Mouse (Mus musculus) mouse trophoblast stem cell (cell line): ENCODE results near the gene Cpt1c.

Experiments
- in situ Hi-C, 2 experiments: fragments of 300-500 bp; cut with MseI, MboI; formaldehyde crosslinking; loops; 2 replicates in 1 of 2; 3 replicates in 1 of 2; pipeline ENCODE4 v1.15.1; 2025

Cpt1c gene

GRCm38 (mm10) chr7:44962831-44963230 is 11.8 kb downstream of the Cpt1c start:
- in situ Hi-C loops: no loop called here

GRCm38 (mm10) chr7:44962337-44962736 is 12.3 kb downstream of the Cpt1c start:
- in situ Hi-C loops: no loop called here

GRCm38 (mm10) chr7:44960512-44960910 is 14.1 kb downstream of the Cpt1c start:
- in situ Hi-C loops: no loop called here

GRCm38 (mm10) chr7:44959874-44960511 is 14.7 kb downstream of the Cpt1c start:
- in situ Hi-C loops: loop anchor here in 1 of 2 experiments (5.0 to 10.0 kb wide), 2 partner anchors 38 to 85 kb away; no protein-coding TSS in a partner anchor

- in situ Hi-C loops: loop anchor here in 1 of 2 experiments (5.0 to 10.0 kb wide), 2 partner anchors 37 to 84 kb away; no protein-coding TSS in a partner anchor
These were observed 15.4 kb downstream of the Cpt1c start for GRCm38 (mm10) chr7:44959281-44959680.

GRCm38 (mm10) chr7:44958208-44958607 is 16.4 kb downstream of the Cpt1c start:
- in situ Hi-C loops: loop anchor here in 1 of 2 experiments (5.0 to 10.0 kb wide), 2 partner anchors 36 to 83 kb away; no protein-coding TSS in a partner anchor

GRCm38 (mm10) chr7:44957183-44957835 is 17.3 kb downstream of the Cpt1c start:
- in situ Hi-C loops: loop anchor here in 1 of 2 experiments (5.0 to 10.0 kb wide), 2 partner anchors 35 to 83 kb away; no protein-coding TSS in a partner anchor

- in situ Hi-C loops: loop anchor here in 1 of 2 experiments (5.0 to 10.0 kb wide), 2 partner anchors 34 to 81 kb away; no protein-coding TSS in a partner anchor
These were observed 18.4 kb downstream of the Cpt1c start for GRCm38 (mm10) chr7:44956266-44956665.

- in situ Hi-C loops: loop anchor here in 1 of 2 experiments (5.0 to 10.0 kb wide), 2 partner anchors 33 to 81 kb away; no protein-coding TSS in a partner anchor
These were observed 19.0 kb downstream of the Cpt1c start for GRCm38 (mm10) chr7:44955628-44956027.

- in situ Hi-C loops: loop anchor here in 1 of 2 experiments (10.0 kb wide), 1 partner anchor 79 kb away; no protein-coding TSS in a partner anchor
These were observed 20.4 kb downstream of the Cpt1c start for GRCm38 (mm10) chr7:44954091-44954885.

GRCm38 (mm10) chr7:44953561-44953960 is 21.1 kb downstream of the Cpt1c start:
- in situ Hi-C loops: loop anchor here in 1 of 2 experiments (10.0 kb wide), 1 partner anchor 79 kb away; no protein-coding TSS in a partner anchor

GRCm38 (mm10) chr7:44952611-44953306 is 21.9 kb downstream of the Cpt1c start:
- in situ Hi-C loops: loop anchor here in 1 of 2 experiments (10.0 kb wide), 1 partner anchor 78 kb away; no protein-coding TSS in a partner anchor

GRCm38 (mm10) chr7:44951960-44952359 is 22.7 kb downstream of the Cpt1c start:
- in situ Hi-C loops: loop anchor here in 1 of 2 experiments (10.0 kb wide), 1 partner anchor 77 kb away; no protein-coding TSS in a partner anchor

GRCm38 (mm10) chr7:44949922-44950321 is 24.7 kb downstream of the Cpt1c start:
- in situ Hi-C loops: loop anchor here in 1 of 2 experiments (10.0 kb wide), 1 partner anchor 75 kb away; no protein-coding TSS in a partner anchor

- in situ Hi-C loops: no loop called here
These were observed 31.7 kb downstream of the Cpt1c start, which contains the start of gene Tsks for GRCm38 (mm10) chr7:44942904-44943303. TSS of gene Tsks (plus strand) at chr7:44943204.

GRCm38 (mm10) chr7:44938680-44939079 is 36.0 kb downstream of the Cpt1c start:
- in situ Hi-C loops: no loop called here

- in situ Hi-C loops: no loop called here
These were observed 45.2 kb downstream of the Cpt1c start, which contains the start of gene Ap2a1 for GRCm38 (mm10) chr7:44929204-44930151. TSS of gene Ap2a1 (minus strand) at chr7:44929496.

GRCm38 (mm10) chr7:44928570-44928969 is 46.1 kb downstream of the Cpt1c start:
- in situ Hi-C loops: no loop called here

GRCm38 (mm10) chr7:44925468-44925867 is 49.2 kb downstream of the Cpt1c start:
- in situ Hi-C loops: no loop called here
